Mouse (Mus musculus) stomach, postnatal 0 days (tissue): Measurements from ENCODE around the gene Narfl.

Experiments used
- CTCF ChIP-seq: IDR thresholded peaks from 2 replicates; pipeline ENCODE4 v1.5.1; 2016; ENCODE audit warnings: antibody characterized with exemption, low read depth, mild to moderate bottlenecking, moderate library complexity
- EP300 ChIP-seq: optimal IDR thresholded peaks from 2 replicates; pipeline ENCODE3; 2016; ENCODE audit warnings: antibody characterized with exemption

DNA sequence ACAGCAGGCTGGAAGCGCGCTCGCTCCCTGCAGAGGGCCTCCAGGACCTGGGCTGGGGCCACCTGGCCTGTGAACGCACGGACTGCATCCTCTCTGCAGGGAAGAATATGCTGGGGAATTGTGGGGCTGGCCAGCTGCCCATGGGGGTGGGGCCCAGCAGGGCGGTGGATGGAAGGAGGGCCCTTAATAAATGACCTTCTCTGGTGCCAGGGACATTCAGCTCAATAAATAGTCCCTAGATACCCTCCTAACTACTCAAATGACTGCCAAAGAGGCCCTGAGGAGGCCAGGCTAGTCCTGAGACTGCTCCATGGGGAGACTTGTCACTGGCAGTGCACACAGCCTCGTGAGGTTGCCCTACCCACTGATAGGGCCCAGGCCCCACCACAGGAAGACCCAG lies 9.5 kb downstream of the Narfl start:
- TF ChIP-seq CTCF (no peak), EP300 (no peak)
